Mouse (Mus musculus) heart, postnatal 14 days (tissue): ENCODE measurements around the gene Plin4. TPM values are rescaled to one million over a fixed set of nuclear protein-coding genes. Genes with fewer than 3 reads are reported as not detected.
"Not testable (repeated sequence)": the region's sequence is repeated elsewhere in the genome, so short reads cannot be mapped to it uniquely, and the experiment has no call there.

ENCODE experiments used
- DNase-seq, 2 experiments: peaks; one replicate each; pipeline ENCODE4 v3.0.0; 2021 to 2022
- intact Hi-C: fragments of 180-260 bp; cut with DNase I; formaldehyde crosslinking; loops from one replicate; pipeline ENCODE4 v1.15.1; 2025
- total RNA-seq, 2 experiments: library from RNA; stranded (reverse); gene quantifications; 2 replicates each; pipeline ENCODE4 v1.2.3; 2021

Gene Plin4
- total RNA-seq, 2 experiments from 2014 or later = 125 to 147 TPM

DNA sequence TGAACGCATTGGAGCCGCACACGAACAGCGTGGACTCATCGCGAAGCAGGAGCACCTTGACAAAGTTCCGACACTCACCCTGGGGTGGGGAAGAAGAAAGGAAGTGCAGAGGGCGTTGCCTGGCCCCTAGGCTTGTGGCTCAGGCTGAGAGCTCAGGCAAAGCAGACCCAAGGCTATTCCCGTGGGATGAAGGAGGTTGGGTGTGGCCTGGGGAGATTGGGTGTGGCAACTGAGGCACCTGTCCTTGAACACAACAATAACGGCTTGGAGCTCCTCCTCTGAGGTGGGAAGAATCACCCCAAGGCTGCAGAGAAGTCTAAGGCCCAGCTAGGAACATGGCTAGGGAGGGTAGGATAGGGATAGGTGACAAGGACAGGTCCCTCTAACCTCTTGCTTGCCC is 21.5 kb upstream of the Plin4 start:
- intact Hi-C loops = loop anchor here (1.0 kb wide), 1 partner anchor 124 kb away; no protein-coding TSS in a partner anchor

DNA sequence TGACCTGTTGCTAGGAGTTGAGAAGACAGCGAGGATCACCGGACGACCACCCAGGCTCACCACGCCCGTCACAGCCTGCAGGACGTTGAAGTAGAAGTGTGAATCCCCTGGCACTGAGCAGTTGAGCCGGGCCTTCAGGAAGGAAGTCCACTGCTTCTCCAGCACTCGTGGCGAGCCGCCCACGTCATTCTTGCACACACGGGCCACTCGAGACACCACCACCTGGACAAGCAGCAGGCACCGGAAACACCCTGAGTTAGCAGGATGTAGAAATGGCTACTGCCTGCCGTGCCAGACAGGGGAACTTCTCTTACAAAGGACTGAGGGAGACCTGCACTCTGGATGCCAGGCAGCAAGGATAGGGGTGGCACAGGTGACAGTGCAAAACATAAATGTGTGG is 18.6 kb upstream of the Plin4 start:
- intact Hi-C loops = no loop called here
- no peak for DNase-seq

More for the DNA sequence above, 21.5 kb upstream of the Plin4 start:
- no peak for DNase-seq

- DNase-seq = no peak
- intact Hi-C loops = no loop called here
Observed at GRCm38 (mm10) chr17:56126175-56126574, 16.6 kb upstream of the Plin4 start.

- DNase-seq = no peak
- intact Hi-C loops = no loop called here
Observed at GRCm38 (mm10) chr17:56125276-56125630, 15.7 kb upstream of the Plin4 start.

DNA sequence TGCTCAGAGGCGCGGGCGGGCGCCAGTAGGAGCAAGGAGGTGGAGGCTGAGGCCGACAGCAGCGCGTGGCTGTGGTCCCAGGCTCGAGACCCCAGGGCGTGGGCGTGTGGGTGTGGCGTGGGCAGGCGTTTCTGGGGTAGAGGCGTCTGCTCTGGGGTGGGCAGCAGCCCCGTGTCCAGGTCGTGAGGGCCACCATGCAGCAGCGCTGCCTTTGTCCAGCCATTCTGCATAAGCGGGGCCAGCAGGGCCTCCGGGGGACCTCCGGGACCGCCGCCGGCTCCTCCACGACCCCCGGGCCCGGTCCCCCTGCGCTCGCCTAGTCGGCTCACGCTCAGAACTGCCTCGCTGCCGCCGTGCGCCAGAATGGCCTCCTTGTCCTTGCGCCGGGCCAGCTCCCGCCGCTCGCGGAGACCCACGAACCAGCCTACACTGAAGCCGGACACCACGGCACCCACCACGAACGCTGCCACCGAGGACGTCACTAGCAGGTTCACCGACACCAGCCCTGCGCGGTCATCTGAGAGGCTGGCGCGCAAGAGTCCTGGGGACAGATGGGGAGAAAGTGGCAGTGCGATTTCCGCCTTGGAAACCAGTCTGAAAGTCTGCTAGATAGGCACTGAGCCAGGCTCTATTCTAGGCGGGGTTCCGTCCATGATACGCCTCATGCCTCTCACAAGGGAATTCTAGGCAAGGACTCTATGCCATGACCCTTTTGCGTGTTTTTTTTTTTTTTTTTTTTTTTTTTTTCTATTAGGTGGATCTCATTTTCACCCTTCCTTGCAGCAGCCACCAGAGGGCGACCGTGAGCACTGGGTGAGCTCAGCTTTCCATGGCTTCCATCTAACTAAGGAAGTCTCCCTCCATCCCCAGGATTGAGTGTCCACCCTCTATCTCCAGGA is 15.0 kb upstream of the Plin4 start:
- DNase-seq = peak; percentile 76

DNA sequence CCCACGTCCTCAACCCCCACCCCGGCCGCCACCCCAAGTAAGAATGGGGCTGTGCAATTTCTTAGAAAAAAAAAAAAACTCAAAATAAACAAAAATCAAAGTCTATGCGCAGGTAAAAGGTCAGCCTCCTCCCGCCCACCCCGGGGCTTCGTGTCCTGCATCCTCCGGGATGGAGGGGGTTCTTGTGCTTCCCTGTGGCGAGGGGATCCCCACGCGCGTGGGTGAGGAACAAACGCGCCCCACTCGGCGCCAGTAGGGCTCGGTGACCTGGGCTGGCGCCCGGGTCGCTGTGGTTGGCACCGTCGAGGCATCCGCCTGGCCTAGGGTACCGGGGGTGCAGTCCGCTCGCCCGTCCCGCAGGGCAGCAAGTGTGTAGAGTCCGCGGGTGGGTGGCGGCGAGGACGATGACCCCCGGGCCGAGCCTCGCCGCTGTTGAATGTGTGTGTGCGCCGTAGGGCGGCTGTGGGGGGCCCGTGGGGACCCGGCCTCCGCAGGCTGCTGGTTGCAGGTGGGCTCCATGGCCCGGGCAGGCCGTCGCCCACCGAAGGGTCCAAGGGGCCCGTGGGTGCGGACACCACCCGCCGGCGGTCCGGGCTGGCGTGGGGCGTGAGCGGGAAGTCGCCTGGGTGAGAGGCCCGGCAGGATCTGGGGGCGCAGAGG is 14.2 kb upstream of the Plin4 start:
- no peak for DNase-seq
- intact Hi-C loops = no loop called here

More for the DNA sequence above, 15.0 kb upstream of the Plin4 start:
- intact Hi-C loops = no loop called here

DNA sequence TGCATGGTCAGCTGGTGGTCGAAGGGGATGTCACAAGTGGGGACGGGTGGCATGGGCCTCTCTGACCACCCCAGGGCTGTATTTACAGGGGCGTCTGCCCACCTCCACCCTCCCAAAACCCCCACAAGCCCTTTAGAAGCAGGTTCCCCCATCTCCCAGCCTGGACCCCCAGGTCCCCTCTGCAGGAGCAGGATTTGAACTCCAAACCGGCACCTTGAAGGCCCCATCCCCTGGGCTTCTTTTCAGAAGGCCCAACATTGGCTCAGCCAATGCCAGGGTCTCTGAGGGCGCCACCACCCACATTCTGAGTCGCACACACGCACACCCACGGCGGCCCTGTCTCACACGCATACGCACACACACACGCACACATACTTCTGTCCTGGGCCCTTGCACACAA is 13.6 kb upstream of the Plin4 start:
- DNase-seq = no peak
- intact Hi-C loops = no loop called here

DNA sequence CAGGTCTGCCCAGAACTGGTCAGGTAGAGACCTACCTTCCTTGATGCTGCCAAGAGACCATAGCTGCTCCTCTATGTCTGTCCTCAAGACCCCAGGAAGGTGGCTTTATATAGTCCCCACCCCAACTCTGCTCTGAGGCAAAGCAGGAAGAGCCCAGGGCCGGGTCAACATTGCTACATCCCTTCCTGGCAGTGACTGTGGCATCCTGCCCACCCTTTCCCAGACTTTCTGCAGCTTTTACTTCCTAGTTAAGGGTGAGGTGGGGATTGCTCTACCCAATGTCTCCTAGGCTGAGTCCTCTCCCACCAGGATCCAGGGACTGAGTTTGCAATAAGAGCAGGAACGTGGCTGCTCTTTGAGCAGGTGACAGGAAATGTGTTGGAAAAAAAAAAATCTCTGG is 12.2 kb upstream of the Plin4 start, which contains the start of gene Lrg1:
Gene Lrg1, minus strand, starts transcription at position 176 of the 400 bp plus-strand sequence.
- intact Hi-C loops = no loop called here
- no peak for DNase-seq

GRCm38 (mm10) chr17:56119981-56120880 is 10.6 kb upstream of the Plin4 start:
- intact Hi-C loops = no loop called here
- DNase-seq = peak; percentile 74 to 83

GRCm38 (mm10) chr17:56119431-56119830 is 9.8 kb upstream of the Plin4 start:
- DNase-seq = no peak
- intact Hi-C loops = no loop called here

GRCm38 (mm10) chr17:56117251-56117710 is 7.7 kb upstream of the Plin4 start, which contains the start of gene Plin5:
Plin5 (minus strand) TSS chr17:56117596.
- DNase-seq = peak; percentile 78 to 83
- intact Hi-C loops = no loop called here

- intact Hi-C loops = no loop called here
- DNase-seq = no peak
Observed at GRCm38 (mm10) chr17:56116193-56116592, 6.6 kb upstream of the Plin4 start.

DNA sequence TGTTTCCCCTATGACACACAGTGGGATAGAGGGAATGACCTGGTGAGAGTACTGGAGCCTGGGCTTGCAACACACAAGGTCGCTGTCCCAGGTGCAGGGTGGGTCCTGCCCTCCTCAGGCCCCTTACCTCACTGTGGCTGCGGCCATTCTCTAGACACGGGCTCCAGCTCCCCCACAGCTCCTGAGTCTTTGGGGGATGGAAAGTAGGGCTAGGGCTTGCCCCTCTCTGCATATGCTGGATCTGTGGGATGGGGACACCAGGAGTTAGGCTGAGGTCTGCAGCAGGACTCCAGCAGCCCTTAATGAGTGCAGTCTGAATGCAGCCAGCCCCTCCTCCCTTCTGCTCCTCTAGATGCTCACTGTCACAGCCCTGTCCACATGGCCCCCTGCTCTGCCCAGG is 3.1 kb upstream of the Plin4 start:
- intact Hi-C loops = no loop called here
- DNase-seq = no peak

DNA sequence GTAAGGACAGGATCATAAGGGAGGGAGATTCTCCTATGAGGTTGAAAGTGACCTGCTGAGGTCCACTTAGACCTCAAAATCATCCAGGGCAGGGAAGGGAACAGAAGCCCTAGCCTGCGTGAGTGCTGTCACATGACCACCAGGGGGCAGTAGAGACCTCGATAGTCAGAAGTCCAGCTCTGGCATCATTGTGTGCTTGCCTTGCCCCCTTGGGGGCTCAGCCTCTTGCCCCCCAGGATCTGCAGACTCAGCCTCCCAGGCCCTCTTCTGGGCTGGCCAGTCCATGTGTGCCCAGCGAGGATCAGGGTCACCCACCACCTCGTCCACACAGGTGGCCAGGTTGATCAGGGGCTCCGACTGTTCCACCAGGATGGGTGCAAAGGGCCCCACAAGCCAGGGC is 2.3 kb upstream of the Plin4 start:
- intact Hi-C loops = no loop called here
- DNase-seq = peak; percentile 64 to 82

GRCm38 (mm10) chr17:56111021-56111420 is 1.4 kb upstream of the Plin4 start:
- DNase-seq = peak in 1 of 2 experiments; percentile 6
- intact Hi-C loops = no loop called here

DNA sequence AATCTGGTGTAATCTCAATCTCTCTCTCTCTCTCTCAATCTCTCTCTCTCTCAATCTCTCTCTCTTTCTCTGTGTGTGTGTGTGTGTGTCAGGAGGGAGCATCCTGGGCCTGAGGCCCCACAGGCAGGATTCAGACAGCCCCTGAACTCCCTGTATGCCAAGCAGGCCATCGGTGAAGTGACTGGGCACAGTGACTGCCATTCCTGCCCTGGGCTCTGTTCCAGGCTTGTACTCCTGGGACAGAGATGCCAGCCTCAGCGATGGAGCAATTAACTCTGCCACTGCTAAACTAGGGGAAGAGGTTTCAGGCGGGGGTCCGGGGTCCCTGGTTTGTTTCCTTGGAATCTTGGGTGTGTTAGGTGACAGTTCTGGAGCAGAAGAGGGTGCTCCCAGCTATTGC is 968 bp upstream of the Plin4 start:
- peak; percentile 62 to 77 for DNase-seq
- intact Hi-C loops = no loop called here

DNA sequence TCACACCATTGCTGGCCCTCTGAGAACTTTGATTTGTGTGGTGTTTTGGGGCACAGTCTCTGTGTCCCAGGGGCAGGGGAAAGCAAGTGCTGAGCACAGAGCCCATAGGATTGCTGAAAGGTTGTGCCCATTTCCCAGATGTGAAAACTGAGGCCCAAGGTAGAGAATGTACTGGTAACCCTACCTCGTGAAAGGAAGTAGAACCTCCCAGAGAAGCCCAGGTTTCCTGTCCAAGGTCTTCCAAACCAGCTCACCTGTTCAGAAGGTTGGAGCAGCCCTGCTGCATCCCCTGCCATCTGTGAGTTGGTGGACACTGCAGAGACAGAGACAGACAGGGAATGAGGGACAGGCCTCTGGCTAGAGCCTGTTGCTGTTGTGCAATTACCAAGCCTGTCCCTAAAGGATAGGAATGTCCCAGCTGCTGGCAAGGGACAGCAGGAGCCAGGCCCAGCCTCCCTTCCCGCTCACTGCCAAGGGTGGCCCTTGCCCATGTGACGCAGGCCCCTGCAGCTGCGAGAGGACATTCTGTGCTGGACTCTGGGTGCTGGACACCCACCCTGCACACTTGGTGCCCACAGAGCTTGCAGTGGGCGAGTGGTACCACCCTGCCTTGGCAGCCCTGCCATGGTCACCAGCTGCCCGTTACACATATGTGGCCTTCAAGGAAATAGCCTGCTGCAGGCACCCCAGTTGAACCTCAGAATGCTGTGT is 1.1 kb downstream of the Plin4 start:
- intact Hi-C loops = no loop called here
- DNase-seq = peak; percentile 84 to 85

DNA sequence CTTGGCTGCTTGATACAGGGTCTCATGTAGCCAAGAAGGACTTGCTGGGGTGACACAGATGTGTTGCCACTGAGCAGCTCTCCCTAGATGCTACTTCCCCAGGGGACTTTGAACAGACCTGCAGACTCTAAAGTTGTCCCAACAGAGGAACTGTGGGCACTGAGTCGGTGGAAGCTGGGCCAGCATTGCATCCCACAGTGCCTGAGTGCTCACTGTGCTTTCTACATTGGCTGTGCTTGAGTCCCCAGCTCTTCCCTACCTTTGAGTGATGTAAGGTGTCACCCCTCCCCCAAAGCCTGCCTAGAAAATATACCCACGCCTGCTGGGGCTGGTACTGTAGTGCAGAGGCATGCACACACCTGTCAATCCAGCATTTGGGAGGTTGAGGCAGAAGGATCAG is 1.9 kb downstream of the Plin4 start:
- peak in 1 of 2 experiments; percentile 4 for DNase-seq
- intact Hi-C loops = no loop called here

- DNase-seq = peak in 1 of 2 experiments; percentile 21
Observed at GRCm38 (mm10) chr17:56106981-56107380, 2.6 kb downstream of the Plin4 start.

GRCm38 (mm10) chr17:56106436-56106835 is 3.2 kb downstream of the Plin4 start:
- intact Hi-C loops = not testable (repeated sequence)

More at GRCm38 (mm10) chr17:56106981-56107380, 2.6 kb downstream of the Plin4 start:
- intact Hi-C loops = no loop called here

More at GRCm38 (mm10) chr17:56106436-56106835, 3.2 kb downstream of the Plin4 start:
- DNase-seq = not testable (repeated sequence)
